In genomic region chr10:85525267-85526015, GRCm38 (mm10) we compare ENCODE assay signal across 14 mouse cellular contexts.
DNase-seq lines count a peak whose midpoint lies in the region; ATAC-seq lines count a peak whose summit lies in the region.
"Had no signal": no experiment of that assay in that cellular context is flagged by ENCODE, and none has a peak within 500 bp of the region (broad histone marks: within the 10 kb centered on the region; RNA-seq: fewer than 3 reads in every experiment).

No protein-coding gene starts in this region.

- WGBS in midbrain, embryonic 11.5 days: 29% methylated on average over 7 of the region's 7 CpGs
- WGBS in midbrain, embryonic 10.5 days: 32% methylated on average over 7 of the region's 7 CpGs
- 19% methylated on average over 7 of the region's 7 CpGs for WGBS in forebrain, embryonic 15.5 days
- WGBS in midbrain, embryonic 15.5 days: 28% methylated on average over 7 of the region's 7 CpGs

- H3K36me3 ChIP-seq in midbrain, embryonic 11.5 days (ENCODE audit: control insufficient read depth, insufficient read depth, low read length): no peaks in the 10 kb centered on the region
- no peaks in the 10 kb centered on the region for H3K36me3 ChIP-seq in midbrain, embryonic 10.5 days
- no peaks in the 10 kb centered on the region for H3K36me3 ChIP-seq in forebrain, embryonic 15.5 days
- no peaks in the 10 kb centered on the region for H3K36me3 ChIP-seq in midbrain, embryonic 15.5 days (replicated peaks)
- H3K36me3 ChIP-seq: liver, embryonic 15.5 days had no signal

- intact Hi-C loops in heart, postnatal 14 days (cut with DNase I): no loop called here

- peak; percentile 74 for DNase-seq in heart, adult 11 months
- DNase-seq in heart, postnatal 14 days: no peak
- DNase-seq in midbrain, embryonic 11.5 days (ENCODE audit: low spot score, missing footprints): peak; percentile 69
- no peak for DNase-seq in midbrain, embryonic 10.5 days (ENCODE audit: low spot score)
- DNase-seq in urinary bladder, adult 18-20 months (ENCODE audit: low spot score in 2 of 2): no peak
- no peak for DNase-seq in layer of hippocampus, postnatal 14 days (ENCODE audit: low spot score in 2 of 2)
- DNase-seq: B cell, adult 2 months; gastrocnemius, postnatal 14 days; kidney, postnatal 4 days had no signal

- H3K4me2 ChIP-seq in midbrain, embryonic 11.5 days: no peak overlapping the region
- no peak overlapping the region for H3K4me2 ChIP-seq in forebrain, embryonic 15.5 days (replicated peaks)
- no peak overlapping the region for H3K4me2 ChIP-seq in midbrain, embryonic 15.5 days
- H3K4me2 ChIP-seq: liver, embryonic 15.5 days had no signal

- no peak overlapping the region for H3K27ac ChIP-seq in midbrain, embryonic 11.5 days (ENCODE audit: low read depth, low read length)
- no peak overlapping the region for H3K27ac ChIP-seq in midbrain, embryonic 10.5 days (replicated peaks)
- H3K27ac ChIP-seq in forebrain, embryonic 15.5 days (replicated peaks): no peak overlapping the region
- no peak overlapping the region for H3K27ac ChIP-seq in midbrain, embryonic 15.5 days
- H3K27ac ChIP-seq: liver, embryonic 15.5 days had no signal

- H3K9ac ChIP-seq in midbrain, embryonic 11.5 days (ENCODE audit: low read length): no peak overlapping the region
- H3K9ac ChIP-seq in forebrain, embryonic 15.5 days (replicated peaks): no peak overlapping the region
- H3K9ac ChIP-seq in midbrain, embryonic 15.5 days: no peak overlapping the region
- H3K9ac ChIP-seq: liver, embryonic 15.5 days had no signal

- no peaks in the 10 kb centered on the region for H3K27me3 ChIP-seq in midbrain, embryonic 11.5 days (ENCODE audit: control insufficient read depth, insufficient read depth, low read length)
- H3K27me3 ChIP-seq in midbrain, embryonic 10.5 days (ENCODE audit: low read depth, poor library complexity, severe bottlenecking): no peaks in the 10 kb centered on the region
- no peaks in the 10 kb centered on the region for H3K27me3 ChIP-seq in forebrain, embryonic 15.5 days
- H3K27me3 ChIP-seq in midbrain, embryonic 15.5 days (replicated peaks): no peaks in the 10 kb centered on the region
- H3K27me3 ChIP-seq: liver, embryonic 15.5 days; Patski had no signal

- H3K9me3 ChIP-seq in midbrain, embryonic 11.5 days (ENCODE audit: control insufficient read depth, low read length): no peaks in the 10 kb centered on the region
- H3K9me3 ChIP-seq in midbrain, embryonic 10.5 days (replicated peaks): no peaks in the 10 kb centered on the region
- H3K9me3 ChIP-seq in forebrain, embryonic 15.5 days: no peaks in the 10 kb centered on the region
- no peaks in the 10 kb centered on the region for H3K9me3 ChIP-seq in midbrain, embryonic 15.5 days
- H3K9me3 ChIP-seq: liver, embryonic 15.5 days had no signal

- H3K4me1 ChIP-seq in midbrain, embryonic 11.5 days (ENCODE audit: control insufficient read depth, insufficient read depth, low read length): peaks cover 2% of the 10 kb centered on the region; the same call in 1 of the 2 replicates
- peaks cover 19% of the 10 kb centered on the region for H3K4me1 ChIP-seq in midbrain, embryonic 10.5 days
- H3K4me1 ChIP-seq in forebrain, embryonic 15.5 days: peaks cover 20% of the 10 kb centered on the region
- peaks cover 26% of the 10 kb centered on the region for H3K4me1 ChIP-seq in midbrain, embryonic 15.5 days
- H3K4me1 ChIP-seq: liver, embryonic 15.5 days had no signal

- peak; percentile 52; the same call in 1 of the 2 replicates for ATAC-seq in midbrain, embryonic 11.5 days (ENCODE audit: low FRiP score)
- peak; percentile 62 for ATAC-seq in forebrain, embryonic 15.5 days (replicated peaks)
- ATAC-seq in midbrain, embryonic 15.5 days (replicated peaks): peak; percentile 59
- ATAC-seq: Patski had no signal

- H3K4me3 ChIP-seq in midbrain, embryonic 11.5 days (ENCODE audit: low read depth, low read length): no peak overlapping the region
- no peak overlapping the region for H3K4me3 ChIP-seq in midbrain, embryonic 10.5 days
- no peak overlapping the region for H3K4me3 ChIP-seq in forebrain, embryonic 15.5 days
- H3K4me3 ChIP-seq in midbrain, embryonic 15.5 days: no peak overlapping the region
- H3K4me3 ChIP-seq: erythroblast, embryonic 14.5 days; liver, embryonic 15.5 days had no signal

Comparison
In these comparisons a context has a peak if more than half of its experiments do, and no peak if none do; other contexts are left out.
1. DNase-seq: peak in heart, adult 11 months (single experiment) and midbrain, embryonic 11.5 days (single experiment); none in heart, postnatal 14 days (0 of 2), midbrain, embryonic 10.5 days (single experiment), urinary bladder, adult 18-20 months (0 of 2) and layer of hippocampus, postnatal 14 days (0 of 2).
2. Peak in every context shown above with its lines, with median percentiles within 50 percentile points of each other: ATAC-seq.